Mouse (Mus musculus) limb, embryonic 12.5 days (tissue): Measurements from ENCODE around the gene Pold3. TPM values are rescaled to one million over a fixed set of nuclear protein-coding genes. Genes with fewer than 3 reads are reported as not detected.
A peak's percentile ranks its signal among the peaks of the same experiment; 100 is the strongest.
"Not testable (repeated sequence)": the region's sequence is repeated elsewhere in the genome, so short reads cannot be mapped to it uniquely, and the experiment has no call there.

Source experiments
- ATAC-seq: fragments of 200-750 bp; cut with Nextera tagmentation; 2 replicates; pipeline ENCODE4 v1.8.0; 2017; ENCODE audit warnings: low read depth, moderate TSS enrichment; ENCODE audit not compliant: insufficient number of reproducible peaks, insufficient read depth, low FRiP score, low TSS enrichment
- H3K27ac ChIP-seq: fragments of 300-500 bp; sonication (generic); 2 replicates; pipeline ENCODE4 v1.5.1; 2016; ENCODE audit warnings: mild to moderate bottlenecking, moderate library complexity
- H3K27me3 ChIP-seq: fragments of 300-500 bp; sonication (generic); 2 replicates; pipeline ENCODE4 v1.6.1; 2016; ENCODE audit warnings: mild to moderate bottlenecking, moderate library complexity
- H3K36me3 ChIP-seq: fragments of 300-500 bp; sonication (generic); 2 replicates; pipeline ENCODE4 v1.6.1; 2016; ENCODE audit warnings: mild to moderate bottlenecking, moderate library complexity
- H3K4me1 ChIP-seq: fragments of 300-500 bp; sonication (generic); replicated peaks from 2 replicates; pipeline ENCODE4 v1.6.1; 2016
- H3K4me2 ChIP-seq: fragments of 300-500 bp; sonication (generic); 2 replicates; pipeline ENCODE4 v1.6.1; 2016; ENCODE audit warnings: mild to moderate bottlenecking, moderate library complexity
- H3K4me3 ChIP-seq: fragments of 300-500 bp; sonication (generic); replicated peaks from 2 replicates; pipeline ENCODE4 v1.5.1; 2016; ENCODE audit warnings: mild to moderate bottlenecking
- H3K9ac ChIP-seq: fragments of 300-500 bp; sonication (generic); replicated peaks from 2 replicates; pipeline ENCODE4 v1.6.1; 2016; ENCODE audit warnings: mild to moderate bottlenecking, moderate library complexity
- H3K9me3 ChIP-seq: fragments of 300-500 bp; sonication (generic); 2 replicates; pipeline ENCODE4 v1.6.1; 2016; ENCODE audit warnings: mild to moderate bottlenecking, moderate library complexity
- WGBS: fragments of 180-500 bp; shearing (Covaris S2); methylation state at CpG from one replicate; pipeline ENCODE4 v1.1.7; 2016; 5-methylcytosine and 5-hydroxymethylcytosine counted together
- polyA plus RNA-seq: library from polyadenylated mRNA; unstranded; fragments of >200 nt; fragmentation: Nextera tagmentation; extraction: Ambion mirVana; gene quantifications from 2 replicates; pipeline ENCODE4 v1.2.1, GENCODE M21; 2016

Pold3 gene
- polyA plus RNA-seq, 1 experiment from 2014 or later, result 84.0 TPM

DNA sequence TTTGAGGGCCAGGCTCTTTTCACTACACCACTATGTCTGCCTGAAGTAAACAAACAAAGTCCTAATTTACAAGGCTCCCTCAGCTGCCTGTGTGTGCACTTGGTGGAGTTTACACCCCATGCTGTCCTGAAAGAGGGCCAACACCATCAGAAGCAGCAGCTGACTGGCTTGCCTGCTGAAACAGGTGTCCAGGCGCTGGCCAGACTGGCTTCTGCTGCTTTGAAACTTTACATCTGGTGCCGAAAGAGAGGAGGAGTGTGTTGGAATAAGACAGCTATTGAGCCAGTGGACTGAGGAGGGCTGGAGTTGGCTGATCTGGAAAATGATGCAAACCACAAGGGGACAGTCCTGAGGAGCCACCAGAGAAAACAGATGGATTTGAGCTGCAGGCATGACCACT, 47.4 kb downstream of the Pold3 start:
- WGBS, result 54% methylated on average over 2 of the region's 2 CpGs
- no peak for ATAC-seq
- H3K9ac ChIP-seq, result no peak overlapping the region

DNA sequence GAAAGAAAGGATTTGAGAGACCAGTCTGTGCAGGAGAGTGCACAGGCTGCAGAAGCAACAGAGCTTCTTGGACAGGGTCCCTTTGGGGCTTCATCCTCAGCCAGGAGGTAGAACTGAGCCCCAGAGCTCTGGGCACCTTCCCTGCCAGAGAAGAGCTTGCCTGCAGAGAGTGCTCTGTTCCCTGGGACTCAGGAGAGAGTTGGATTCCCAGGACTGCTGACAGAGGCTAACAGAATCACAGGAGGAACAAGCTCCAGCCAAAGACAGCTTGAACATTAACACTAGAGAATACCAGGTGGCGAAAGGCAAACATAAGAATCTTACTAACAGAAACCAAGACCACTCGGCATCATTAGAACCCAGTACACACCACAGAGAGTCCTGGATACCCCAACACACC, 68.4 kb downstream of the Pold3 start:
- not testable (repeated sequence) for H3K4me1 ChIP-seq, ATAC-seq, H3K4me3 ChIP-seq, H3K9me3 ChIP-seq, H3K9ac ChIP-seq, H3K27me3 ChIP-seq, H3K36me3 ChIP-seq, H3K4me2 ChIP-seq, H3K27ac ChIP-seq
- WGBS, result 82% methylated on average over 2 of the region's 2 CpGs

More for the DNA sequence above, 47.4 kb downstream of the Pold3 start:
- no peaks in the 10 kb centered on the region for H3K4me1 ChIP-seq
- H3K9me3 ChIP-seq, result no peaks in the 10 kb centered on the region; the same call in 1 of the 2 replicates
- no peak overlapping the region for H3K4me3 ChIP-seq
- H3K27me3 ChIP-seq, result no peaks in the 10 kb centered on the region
- no peak overlapping the region for H3K4me2 ChIP-seq
- no peaks in the 10 kb centered on the region; the same call in 1 of the 2 replicates for H3K36me3 ChIP-seq
- no peak overlapping the region for H3K27ac ChIP-seq

DNA sequence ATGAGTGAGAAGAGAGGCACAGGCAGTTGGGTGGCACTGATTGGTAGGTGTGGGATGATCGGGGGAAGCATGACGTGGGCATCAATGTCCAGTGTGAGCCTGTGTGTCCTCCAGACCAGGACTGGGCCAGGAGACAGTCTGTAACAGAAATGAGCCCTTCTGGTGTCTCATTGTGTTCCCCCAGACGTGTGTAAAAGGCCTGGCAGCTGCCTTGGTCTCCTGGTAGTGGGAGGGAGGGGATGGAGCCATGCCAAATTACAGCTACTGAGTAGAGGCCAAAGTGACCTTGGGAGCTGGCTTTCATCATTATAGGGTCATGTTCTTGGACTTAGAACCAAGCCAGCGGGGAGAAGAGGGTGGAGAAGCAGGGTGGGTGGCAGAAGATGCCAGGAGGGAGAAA, 69.5 kb downstream of the Pold3 start:
- 73% methylated on average over 4 of the region's 4 CpGs for WGBS
- Histone ChIP-seq H3K36me3 (no peaks in the 10 kb centered on the region), H3K27me3 (no peaks in the 10 kb centered on the region), H3K4me1 (no peaks in the 10 kb centered on the region), H3K4me2 (no peak overlapping the region), H3K9me3 (no peaks in the 10 kb centered on the region), H3K9ac (no peak overlapping the region), H3K4me3 (no peak overlapping the region), H3K27ac (no peak overlapping the region)
- ATAC-seq, result no peak

- Histone ChIP-seq H3K9me3 (no peaks in the 10 kb centered on the region), H3K36me3 (no peaks in the 10 kb centered on the region), H3K4me2 (no peak overlapping the region), H3K4me1 (peaks cover 24% of the 10 kb centered on the region), H3K9ac (no peak overlapping the region), H3K27ac (no peak overlapping the region), H3K27me3 (no peaks in the 10 kb centered on the region), H3K4me3 (no peak overlapping the region)
- ATAC-seq, result no peak
- WGBS, result 83% methylated on average over 2 of the region's 2 CpGs
Measured at GRCm38 (mm10) chr7:100046486-100046885, 74.9 kb downstream of the Pold3 start.

DNA sequence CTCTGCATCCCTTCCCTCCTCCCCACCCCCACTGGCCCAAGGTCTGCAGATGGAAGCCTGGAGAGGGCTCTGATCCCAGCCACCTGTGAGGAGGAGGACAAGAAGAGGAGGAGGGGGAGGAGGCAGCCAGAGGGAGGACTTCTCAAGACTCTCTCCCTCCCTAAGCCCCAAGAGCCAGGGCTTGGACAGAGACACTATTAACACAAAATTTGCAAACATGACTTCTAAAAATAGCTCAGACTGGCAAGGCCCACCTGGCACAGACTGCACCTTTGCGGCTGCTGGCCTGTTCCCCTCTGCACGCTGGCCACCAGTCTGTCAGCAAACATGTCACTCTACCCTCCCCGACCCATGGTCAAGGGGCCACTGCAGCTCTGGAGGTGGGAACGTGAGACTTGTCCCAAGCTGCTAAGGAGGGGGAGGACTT, 77.7 kb downstream of the Pold3 start:
- Histone ChIP-seq H3K4me3 (no peak overlapping the region), H3K9ac (no peak overlapping the region), H3K4me1 (peaks cover 24% of the 10 kb centered on the region), H3K9me3 (0 out of 2 replicates have a peak, but pooled peaks cover under 1% of the 10 kb centered on the region), H3K27ac (0 out of 2 replicates have a peak overlapping the region, but pooled peaks have one; percentile 70), H3K36me3 (no peaks in the 10 kb centered on the region), H3K4me2 (no peak overlapping the region), H3K27me3 (no peaks in the 10 kb centered on the region)
- 41% methylated on average over 4 of the region's 4 CpGs for WGBS
- ATAC-seq, result no peak

GRCm38 (mm10) chr7:100043096-100043495, 78.3 kb downstream of the Pold3 start:
- H3K36me3 ChIP-seq, result no peaks in the 10 kb centered on the region
- 88% methylated on average over 5 of the region's 5 CpGs for WGBS
- ATAC-seq, result no peak
- H3K4me1 ChIP-seq, result peaks cover 24% of the 10 kb centered on the region
- H3K4me3 ChIP-seq, result no peak overlapping the region
- no peak overlapping the region for H3K9ac ChIP-seq
- no peak overlapping the region for H3K4me2 ChIP-seq
- H3K27me3 ChIP-seq, result no peaks in the 10 kb centered on the region
- peaks cover 5% of the 10 kb centered on the region; the same call in 1 of the 2 replicates for H3K9me3 ChIP-seq
- peak overlapping the region; percentile 70; the same call in 1 of the 2 replicates for H3K27ac ChIP-seq

DNA sequence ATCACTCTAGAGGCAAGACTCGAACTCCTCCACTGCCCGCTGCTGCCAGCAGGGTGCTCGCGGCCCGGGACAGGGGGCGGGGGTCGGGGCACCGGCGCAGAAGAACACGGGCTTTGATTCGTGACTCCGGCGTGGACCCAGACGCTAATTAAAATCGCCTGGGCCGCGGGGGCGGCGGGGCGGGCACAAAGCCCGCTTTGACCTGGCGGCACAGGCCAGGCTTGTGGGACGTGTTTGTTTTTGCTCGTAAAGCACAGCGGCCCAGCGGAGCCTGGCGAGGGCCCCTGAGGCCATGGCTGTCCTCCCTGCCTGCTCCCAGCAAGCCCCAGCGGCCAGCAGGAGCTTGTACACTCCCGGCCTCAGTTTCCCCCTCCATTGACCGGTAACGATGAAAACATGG, 79.2 kb downstream of the Pold3 start:
- peak overlapping the region; percentile 43 for H3K4me2 ChIP-seq
- H3K27me3 ChIP-seq, result no peaks in the 10 kb centered on the region
- H3K4me1 ChIP-seq, result peaks cover 24% of the 10 kb centered on the region
- ATAC-seq, result no peak
- H3K36me3 ChIP-seq, result no peaks in the 10 kb centered on the region
- peak overlapping the region; percentile 32; the same call in 1 of the 2 replicates for H3K9ac ChIP-seq
- H3K9me3 ChIP-seq, result peaks cover 5% of the 10 kb centered on the region; the same call in 1 of the 2 replicates
- no peak overlapping the region for H3K4me3 ChIP-seq
- WGBS, result 15% methylated on average over 31 of the region's 31 CpGs
- H3K27ac ChIP-seq, result peak overlapping the region; percentile 70

DNA sequence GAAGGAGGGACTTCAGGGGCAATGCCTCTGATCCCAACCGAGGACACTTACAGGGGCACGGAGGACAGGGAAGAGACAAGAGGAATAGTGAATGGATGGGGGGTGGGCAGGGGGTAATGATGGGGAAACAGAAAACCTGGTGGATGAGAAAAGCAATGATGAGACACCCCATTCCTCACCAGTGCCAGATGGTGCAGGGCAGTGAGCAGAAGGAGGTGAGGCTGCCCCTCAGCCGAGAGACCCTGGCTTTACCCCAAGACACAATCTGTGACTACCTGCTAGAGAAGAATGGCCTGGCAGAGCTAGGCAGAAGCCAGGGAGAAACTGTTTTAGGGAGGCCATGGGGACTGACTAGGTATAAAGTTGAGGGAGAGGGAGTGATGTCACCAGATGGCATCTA, 84.9 kb downstream of the Pold3 start:
- H3K9me3 ChIP-seq, result peaks cover 5% of the 10 kb centered on the region; the same call in 1 of the 2 replicates
- no peak overlapping the region for H3K9ac ChIP-seq
- H3K27ac ChIP-seq, result no peak overlapping the region
- no peak for ATAC-seq
- WGBS, result 63% methylated on average over 3 of the region's 3 CpGs
- no peak overlapping the region for H3K4me2 ChIP-seq
- peaks cover 11% of the 10 kb centered on the region for H3K4me1 ChIP-seq
- H3K27me3 ChIP-seq, result no peaks in the 10 kb centered on the region
- H3K36me3 ChIP-seq, result no peaks in the 10 kb centered on the region
- no peak overlapping the region for H3K4me3 ChIP-seq

DNA sequence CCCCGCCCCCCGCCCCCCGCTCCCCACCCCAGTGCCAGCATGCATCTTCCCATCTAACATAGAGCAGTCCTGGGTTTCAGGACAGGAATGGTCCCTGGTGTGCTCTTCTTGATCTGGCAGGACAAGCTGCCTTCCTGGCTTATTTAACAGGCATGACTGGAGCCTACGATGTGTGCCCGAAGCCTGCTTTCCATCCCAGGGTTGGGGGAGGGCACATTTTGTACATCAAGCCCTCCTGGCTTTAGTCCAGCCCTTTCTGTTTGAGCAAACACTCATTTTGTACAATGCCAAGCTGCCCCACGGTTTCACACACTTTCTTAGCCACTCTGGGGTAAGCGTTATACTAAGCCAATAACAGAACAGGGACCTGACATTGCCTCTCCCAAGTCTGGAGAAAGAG, 85.3 kb downstream of the Pold3 start:
- no peaks in the 10 kb centered on the region for H3K27me3 ChIP-seq
- no peak overlapping the region for H3K27ac ChIP-seq
- H3K4me1 ChIP-seq, result peaks cover 11% of the 10 kb centered on the region
- no peaks in the 10 kb centered on the region for H3K36me3 ChIP-seq
- no peak for ATAC-seq
- H3K9me3 ChIP-seq, result peaks cover 5% of the 10 kb centered on the region; the same call in 1 of the 2 replicates
- no peak overlapping the region for H3K4me3 ChIP-seq
- H3K4me2 ChIP-seq, result no peak overlapping the region
- WGBS, result 82% methylated on average over 7 of the region's 7 CpGs
- no peak overlapping the region for H3K9ac ChIP-seq

GRCm38 (mm10) chr7:100034815-100035463, 86.4 kb downstream of the Pold3 start:
- Histone ChIP-seq H3K27ac (0 out of 2 replicates have a peak overlapping the region, but pooled peaks have one; percentile 42), H3K9ac (no peak overlapping the region), H3K4me3 (no peak overlapping the region), H3K4me1 (peaks cover 11% of the 10 kb centered on the region), H3K27me3 (no peaks in the 10 kb centered on the region), H3K4me2 (no peak overlapping the region), H3K36me3 (no peaks in the 10 kb centered on the region), H3K9me3 (peaks cover 5% of the 10 kb centered on the region; the same call in 1 of the 2 replicates)
- no peak for ATAC-seq
- WGBS, result 77% methylated on average over 11 of the region's 11 CpGs

- 65% methylated on average over 5 of the region's 5 CpGs for WGBS
- ATAC-seq, result no peak
- H3K4me3 ChIP-seq, result no peak overlapping the region
Measured at GRCm38 (mm10) chr7:100033672-100034071, 87.7 kb downstream of the Pold3 start.

More at GRCm38 (mm10) chr7:100033672-100034071, 87.7 kb downstream of the Pold3 start:
- no peak overlapping the region for H3K27ac ChIP-seq
- no peaks in the 10 kb centered on the region for H3K36me3 ChIP-seq
- peaks cover 11% of the 10 kb centered on the region for H3K4me1 ChIP-seq
- no peak overlapping the region for H3K9ac ChIP-seq
- H3K27me3 ChIP-seq, result no peaks in the 10 kb centered on the region
- H3K9me3 ChIP-seq, result peaks cover 5% of the 10 kb centered on the region; the same call in 1 of the 2 replicates
- no peak overlapping the region for H3K4me2 ChIP-seq
